Mouse (Mus musculus) liver, embryonic 14.5 days (tissue): ENCODE measurements around the gene Smndc1. TPM values are rescaled to one million over a fixed set of nuclear protein-coding genes. Genes with fewer than 3 reads are reported as not detected.
"Not testable (repeated sequence)": the region's sequence is repeated elsewhere in the genome, so short reads cannot be mapped to it uniquely, and the experiment has no call there.

Experiments
- ATAC-seq: fragments of 200-750 bp; cut with Nextera tagmentation; 2 replicates; pipeline ENCODE4 v1.8.0; 2017; ENCODE audit warnings: moderate number of reproducible peaks, mild to moderate bottlenecking, moderate library complexity; ENCODE audit not compliant: insufficient read depth
- DNase-seq, 3 experiments: peaks; one replicate each; pipeline ENCODE4 v3.0.0-alpha.2; 2012 to 2013; ENCODE audit warnings: low read depth in 3 of 3, low spot score in 3 of 3
- H3K27ac ChIP-seq: fragments of 300-500 bp; sonication (generic); 2 replicates; pipeline ENCODE4 v1.5.1; 2014; ENCODE audit warnings: moderate library complexity, mild to moderate bottlenecking, control low read depth, inconsistent platforms
- H3K27me3 ChIP-seq: fragments of 300-500 bp; sonication (generic); 2 replicates; pipeline ENCODE4 v1.6.1; 2014; ENCODE audit warnings: mild to moderate bottlenecking, low read length, moderate library complexity; ENCODE audit not compliant: control insufficient read depth, insufficient read depth
- H3K36me3 ChIP-seq: fragments of 300-500 bp; sonication (generic); replicated peaks from 2 replicates; pipeline ENCODE4 v1.6.1; 2014; ENCODE audit warnings: low read depth; ENCODE audit not compliant: control insufficient read depth, insufficient read depth
- H3K4me1 ChIP-seq, 2 experiments: fragments of 200-500 bp in 1 of 2; fragments of 300-500 bp in 1 of 2; sonication (generic) in 1 of 2; replicated peaks; 2 replicates each; pipeline ENCODE4 v1.6.1; 2012 to 2014; ENCODE audit warnings: antibody characterized with exemption in 1 of 2, inconsistent platforms in 1 of 2, low read length in 1 of 2; ENCODE audit not compliant: control insufficient read depth in 2 of 2, insufficient read depth in 2 of 2
- H3K4me2 ChIP-seq: fragments of 300-500 bp; sonication (generic); 2 replicates; pipeline ENCODE4 v1.6.1; 2014; ENCODE audit warnings: low read depth, mild to moderate bottlenecking, control low read depth, moderate library complexity
- H3K4me3 ChIP-seq, 2 experiments: fragments of 200-500 bp in 1 of 2; fragments of 300-500 bp in 1 of 2; sonication (generic) in 1 of 2; 2 replicates each; pipeline ENCODE4 v1.5.1; 2012 to 2014; ENCODE audit warnings: low read depth in 2 of 2, low read length in 2 of 2, mild to moderate bottlenecking in 2 of 2, control low read depth in 1 of 2, inconsistent platforms in 1 of 2, moderate library complexity in 1 of 2; ENCODE audit not compliant: insufficient read depth in 1 of 2
- H3K9ac ChIP-seq: fragments of 300-500 bp; sonication (generic); replicated peaks from 2 replicates; pipeline ENCODE4 v1.6.1; 2014; ENCODE audit warnings: mild to moderate bottlenecking, control low read depth, moderate library complexity
- H3K9me3 ChIP-seq: fragments of 300-500 bp; sonication (generic); 2 replicates; pipeline ENCODE4 v1.6.1; 2016; ENCODE audit warnings: low read length, mixed read lengths; ENCODE audit not compliant: control insufficient read depth
- CTCF ChIP-seq: IDR thresholded peaks from 2 replicates; pipeline ENCODE4 v1.5.1; 2016; ENCODE audit warnings: antibody characterized with exemption, low read depth, control low read depth
- EP300 ChIP-seq: IDR thresholded peaks from 2 replicates; pipeline ENCODE4 v1.6.1; 2016; ENCODE audit warnings: antibody characterized with exemption, low read depth
- WGBS: fragments of 180-500 bp; shearing (Covaris S2); extraction: QIAGEN DNeasy Blood & Tissue Kit; methylation state at CpG from one replicate; pipeline ENCODE4 v1.1.7; 2014; ENCODE audit not compliant: insufficient replicate concordance; 5-methylcytosine and 5-hydroxymethylcytosine counted together
- polyA plus RNA-seq, 2 experiments: library from polyadenylated mRNA; depleted of rRNA in 1 of 2; stranded (reverse) in 1 of 2; unstranded in 1 of 2; fragments of >200 nt; fragmentation: Nextera tagmentation in 1 of 2; extraction: Ambion mirVana in 1 of 2; gene quantifications; 2 replicates each; pipeline versions ENCODE4 v1.2.1 to v1.2.3; 2012 to 2014

Gene Smndc1
- polyA plus RNA-seq, 2 experiments: 11.5 to 17.4 TPM

- Histone ChIP-seq H3K36me3 (no peaks in the 10 kb centered on the region), H3K9ac (no peak overlapping the region), H3K27me3 (no peaks in the 10 kb centered on the region), H3K4me3 (no peak overlapping the region), H3K4me1 (peaks cover 0 to 5% of the 10 kb centered on the region in 2 experiments; a peak in 2 of 4 replicates), H3K9me3 (no peaks in the 10 kb centered on the region), H3K4me2 (no peak overlapping the region), H3K27ac (no peak overlapping the region)
- WGBS: 35% methylated on average over 4 of the region's 4 CpGs
- TF ChIP-seq CTCF (no peak), EP300 (no peak)
- DNase-seq (no peak), ATAC-seq (no peak)
Observed at GRCm38 (mm10) chr19:53399213-53399612, 8.8 kb upstream of the Smndc1 start.

GRCm38 (mm10) chr19:53397451-53398233, 7.3 kb upstream of the Smndc1 start:
- no peak overlapping the region for H3K4me3 ChIP-seq
- no peaks in the 10 kb centered on the region for H3K27me3 ChIP-seq
- ATAC-seq (no peak), DNase-seq (no peak)
- H3K9me3 ChIP-seq: no peaks in the 10 kb centered on the region
- H3K4me1 ChIP-seq: peaks cover 0 to 3% of the 10 kb centered on the region in 2 experiments; a peak in 2 of 4 replicates
- H3K9ac ChIP-seq: no peak overlapping the region
- TF ChIP-seq EP300 (no peak), CTCF (no peak)
- WGBS: 65% methylated on average over 12 of the region's 12 CpGs
- H3K36me3 ChIP-seq: no peaks in the 10 kb centered on the region
- no peak overlapping the region for H3K4me2 ChIP-seq
- H3K27ac ChIP-seq: no peak overlapping the region

GRCm38 (mm10) chr19:53395805-53396204, 5.4 kb upstream of the Smndc1 start:
- H3K9me3 ChIP-seq, H3K27me3 ChIP-seq, H3K4me3 ChIP-seq, H3K27ac ChIP-seq, ATAC-seq, H3K4me2 ChIP-seq, H3K36me3 ChIP-seq, DNase-seq, H3K9ac ChIP-seq: not testable (repeated sequence)
- peaks cover 9 to 15% of the 10 kb centered on the region in 2 experiments for H3K4me1 ChIP-seq
- WGBS: 46% methylated on average over 5 of the region's 5 CpGs

GRCm38 (mm10) chr19:53394956-53395355, 4.6 kb upstream of the Smndc1 start:
- peaks cover 9 to 15% of the 10 kb centered on the region in 2 experiments for H3K4me1 ChIP-seq
- not testable (repeated sequence) for ATAC-seq, H3K4me2 ChIP-seq, H3K9me3 ChIP-seq, H3K4me3 ChIP-seq, H3K36me3 ChIP-seq, H3K9ac ChIP-seq, H3K27me3 ChIP-seq, DNase-seq, H3K27ac ChIP-seq
- WGBS: 56% methylated on average over 3 of the region's 3 CpGs

GRCm38 (mm10) chr19:53394552-53394951, 4.2 kb upstream of the Smndc1 start:
- H3K4me3 ChIP-seq: no peak overlapping the region
- no peak overlapping the region for H3K27ac ChIP-seq
- 8% methylated on average over 7 of the region's 7 CpGs for WGBS
- no peak overlapping the region for H3K4me2 ChIP-seq
- ATAC-seq: no peak
- no peak for TF ChIP-seq EP300
- TF ChIP-seq CTCF: peak; percentile 68
- H3K4me1 ChIP-seq: peaks cover 9 to 15% of the 10 kb centered on the region in 2 experiments
- no peaks in the 10 kb centered on the region for H3K27me3 ChIP-seq
- peak; percentile 43 to 56 (median 51) for DNase-seq
- no peaks in the 10 kb centered on the region for H3K9me3 ChIP-seq
- H3K9ac ChIP-seq: no peak overlapping the region
- H3K36me3 ChIP-seq: no peaks in the 10 kb centered on the region
